Mouse (Mus musculus): ENCODE results near the gene Adarb2. TPM values are rescaled to one million over a fixed set of nuclear protein-coding genes. Genes with fewer than 3 reads are reported as not detected.

Adarb2 gene
- total and polyA plus RNA-seq, 3 experiments = 0.42 to 0.57 TPM; not detected in 1

DNA sequence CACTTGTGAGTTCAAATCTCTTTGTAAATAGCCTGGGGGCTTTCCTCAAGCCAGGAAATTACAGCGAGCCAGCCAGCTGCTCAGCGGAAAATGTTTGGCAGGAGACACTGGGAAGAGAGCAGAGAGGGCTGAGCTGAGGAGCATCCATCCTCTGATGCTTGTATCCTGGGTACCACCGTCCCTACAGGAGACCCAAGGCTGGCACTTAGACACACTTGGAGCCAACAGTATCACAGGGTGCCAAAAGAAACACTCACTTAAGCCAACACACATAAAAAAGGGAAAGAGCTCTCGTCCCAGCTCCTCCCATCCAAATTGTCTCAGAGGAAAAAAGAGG, 779 bp downstream of the Adarb2 start:
- no peaks in the 10 kb centered on the region for H3K27me3 ChIP-seq (ENCODE audit: control insufficient read depth in 1 of 2, insufficient read depth in 2 of 2, low read length in 2 of 2)
- H3K79me2 ChIP-seq (ENCODE audit: control insufficient read depth, insufficient read depth, low read length, poor library complexity) = no peaks in the 10 kb centered on the region
- H3K36me3 ChIP-seq (ENCODE audit: control insufficient read depth in 1 of 2, insufficient read depth in 2 of 2, low read length in 2 of 2) = no peaks in the 10 kb centered on the region
- no peaks in the 10 kb centered on the region for H3K9me3 ChIP-seq (replicated peaks; ENCODE audit: insufficient read depth, low read length)
- H3K4me3 ChIP-seq (ENCODE audit: control insufficient read depth in 1 of 2, insufficient read depth in 1 of 2, low read depth in 2 of 2, low read length in 2 of 2) = no peak overlapping the region
- DNase-seq (ENCODE audit: low read depth, low spot score) = no peak
- no peaks in the 10 kb centered on the region for H3K4me1 ChIP-seq (ENCODE audit: control insufficient read depth in 1 of 2, insufficient read depth in 2 of 2, low read length in 2 of 2)
- no peak overlapping the region for H3K27ac ChIP-seq (ENCODE audit: control insufficient read depth, low read depth, low read length)
- TF ChIP-seq MYB (IDR thresholded peaks at IDR 0.05; ENCODE audit: low read depth, low read length) = no peak
- TF ChIP-seq RAD21 (IDR thresholded peaks at IDR 0.05; ENCODE audit: low read depth, low read length) = no peak
- no peak for TF ChIP-seq NELFE (IDR thresholded peaks at IDR 0.05; ENCODE audit: low read depth, low read length)
- no peak for TF ChIP-seq SIN3A (IDR thresholded peaks at IDR 0.05; ENCODE audit: low read length)
- TF ChIP-seq JUND (IDR thresholded peaks at IDR 0.05; ENCODE audit: low read depth, low read length) = no peak
- TF ChIP-seq SMC3 (IDR thresholded peaks at IDR 0.05; ENCODE audit: low read depth, low read length) = no peak
- no peak for TF ChIP-seq ZKSCAN1 (IDR thresholded peaks at IDR 0.05; ENCODE audit: low read depth, low read length)
- no peak for TF ChIP-seq RCOR1 (IDR thresholded peaks at IDR 0.05; ENCODE audit: low read depth, low read length)
- TF ChIP-seq CHD2 (IDR thresholded peaks at IDR 0.05; ENCODE audit: low read length) = no peak
- no peak for TF ChIP-seq MAX (IDR thresholded peaks at IDR 0.05; ENCODE audit: low read length)
- TF ChIP-seq KAT2A (conservative IDR thresholded peaks at IDR 0.05; ENCODE audit: low read depth, low read length) = no peak
- TF ChIP-seq ELF1 (IDR thresholded peaks at IDR 0.05; ENCODE audit: low read depth, low read length) = no peak
- H3K9ac ChIP-seq (ENCODE audit: control insufficient read depth, low read depth, low read length, poor library complexity, severe bottlenecking) = no peak overlapping the region

DNA sequence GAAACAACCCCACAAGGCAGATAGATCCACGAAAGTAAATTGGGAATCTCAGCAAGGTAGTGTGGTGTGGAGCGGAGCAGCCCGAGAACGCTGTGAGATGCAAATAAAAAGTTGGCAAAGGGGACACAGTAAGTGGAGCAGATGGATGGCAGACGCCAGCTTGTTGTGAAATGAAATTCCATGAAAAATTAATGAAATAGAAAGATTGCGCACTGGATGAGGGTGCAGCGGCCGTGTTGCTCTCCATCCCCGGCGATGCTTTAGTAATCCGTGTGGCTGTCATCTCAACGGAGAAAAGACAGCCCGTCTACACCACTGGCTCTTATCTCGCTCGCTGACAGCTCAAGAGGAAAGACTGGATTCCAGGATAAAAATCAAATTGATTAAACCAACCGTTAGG, 4.7 kb downstream of the Adarb2 start:
- H3K36me3 ChIP-seq (ENCODE audit: control insufficient read depth in 1 of 2, insufficient read depth in 2 of 2, low read length in 2 of 2) = no peaks in the 10 kb centered on the region
- no peak overlapping the region for H3K4me3 ChIP-seq (ENCODE audit: control insufficient read depth in 1 of 2, insufficient read depth in 1 of 2, low read depth in 2 of 2, low read length in 2 of 2)
- no peak for TF ChIP-seq JUND (IDR thresholded peaks at IDR 0.05; ENCODE audit: low read depth, low read length)
- no peak for TF ChIP-seq MYB (IDR thresholded peaks at IDR 0.05; ENCODE audit: low read depth, low read length)
- TF ChIP-seq SIN3A (IDR thresholded peaks at IDR 0.05; ENCODE audit: low read length) = no peak
- no peak for TF ChIP-seq GATA1 (IDR thresholded peaks at IDR 0.05; ENCODE audit: low read depth, low read length)
- TF ChIP-seq ZC3H11A (IDR thresholded peaks at IDR 0.05; ENCODE audit: low read depth, low read length) = no peak
- no peak for TF ChIP-seq SMC3 (IDR thresholded peaks at IDR 0.05; ENCODE audit: low read depth, low read length)
- TF ChIP-seq TBP (IDR thresholded peaks at IDR 0.05; ENCODE audit: low read depth, low read length) = no peak
- no peak for TF ChIP-seq TAL1 (IDR thresholded peaks at IDR 0.05; ENCODE audit: low read length)
- TF ChIP-seq ETS1 (IDR thresholded peaks at IDR 0.05; ENCODE audit: low read depth, low read length) = no peak
- TF ChIP-seq MAX (IDR thresholded peaks at IDR 0.05; ENCODE audit: low read length) = no peak
- TF ChIP-seq USF1 (IDR thresholded peaks at IDR 0.05; ENCODE audit: low read depth, low read length) = no peak
- TF ChIP-seq ZMIZ1 (IDR thresholded peaks at IDR 0.05; ENCODE audit: low read depth, low read length) = no peak
- no peak for TF ChIP-seq EP300 (IDR thresholded peaks at IDR 0.05; ENCODE audit: low read depth in 1 of 2, low read length in 2 of 2)
- TF ChIP-seq MAZ (IDR thresholded peaks at IDR 0.05; ENCODE audit: low read depth, low read length) = no peak
- TF ChIP-seq RAD21 (IDR thresholded peaks at IDR 0.05; ENCODE audit: low read depth, low read length) = no peak
- no peak for TF ChIP-seq MAFK (IDR thresholded peaks at IDR 0.05; ENCODE audit: borderline replicate concordance, low read depth, low read length)
- no peak for TF ChIP-seq CHD1 (IDR thresholded peaks at IDR 0.05; ENCODE audit: low read depth, low read length)
- no peaks in the 10 kb centered on the region for H3K4me1 ChIP-seq (ENCODE audit: control insufficient read depth in 1 of 2, insufficient read depth in 2 of 2, low read length in 2 of 2)
- H3K9ac ChIP-seq (ENCODE audit: control insufficient read depth, low read depth, low read length, poor library complexity, severe bottlenecking) = no peak overlapping the region
- no peak for DNase-seq (ENCODE audit: low read depth, low spot score)
- no peaks in the 10 kb centered on the region; a peak in 1 of 4 replicates for H3K27me3 ChIP-seq (ENCODE audit: control insufficient read depth in 1 of 2, insufficient read depth in 2 of 2, low read length in 2 of 2)
- H3K27ac ChIP-seq (ENCODE audit: control insufficient read depth, low read depth, low read length) = no peak overlapping the region
- no peaks in the 10 kb centered on the region for H3K9me3 ChIP-seq (replicated peaks; ENCODE audit: insufficient read depth, low read length)
- no peaks in the 10 kb centered on the region for H3K79me2 ChIP-seq (ENCODE audit: control insufficient read depth, insufficient read depth, low read length, poor library complexity)
